Mouse (Mus musculus) ES-E14 (cell line): ENCODE data around the gene Ank2.

ENCODE experiments used
- CHD2 ChIP-seq: IDR thresholded peaks from 2 replicates; pipeline ENCODE4 v1.6.1; 2014; ENCODE audit warnings: mild to moderate bottlenecking, low read depth, low read length, inconsistent platforms
- MAFK ChIP-seq: IDR thresholded peaks from 2 replicates; pipeline ENCODE4 v1.6.1; 2014; ENCODE audit warnings: mild to moderate bottlenecking, low read depth, low read length, inconsistent platforms; ENCODE audit not compliant: insufficient read depth
- ZNF384 ChIP-seq: IDR thresholded peaks from 2 replicates; pipeline ENCODE4 v1.6.1; 2012; ENCODE audit warnings: low read depth, low read length, inconsistent platforms

DNA sequence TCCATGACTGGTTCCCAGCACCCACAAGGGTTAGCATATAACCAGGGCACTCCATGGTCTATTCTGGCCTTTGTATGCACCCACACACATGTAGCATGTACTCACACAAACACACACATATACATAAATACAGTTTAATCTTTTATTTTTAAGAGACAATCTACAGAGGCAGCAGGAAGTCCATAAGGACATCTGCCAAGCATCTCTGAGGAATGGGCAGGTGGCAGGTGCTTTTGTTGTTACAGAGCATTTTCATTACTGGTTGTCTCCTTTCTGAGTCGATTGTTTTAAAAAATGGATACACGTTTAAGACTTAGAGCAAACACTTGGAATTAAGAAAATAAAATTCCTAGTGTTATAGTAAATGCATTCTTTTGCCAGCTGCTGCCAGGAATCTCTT, 390.7 kb downstream of the Ank2 start:
- no peak for TF ChIP-seq CHD2
- no peak for TF ChIP-seq MAFK
- TF ChIP-seq ZNF384, result no peak
